Mouse (Mus musculus): Measurements from ENCODE around the gene Cstl1. TPM values are rescaled to one million over a fixed set of nuclear protein-coding genes. Genes with fewer than 3 reads are reported as not detected.

Cstl1 gene
- total RNA-seq (2023) = not detected

GRCm38 (mm10) chr2:148750058-148750457 lies at the start of gene Cstl1:
Gene Cstl1 (plus strand): TSS chr2:148750358.

GRCm38 (mm10) chr2:148732327-148733000 lies 17.7 kb upstream of the Cstl1 start, which contains the start of gene Napb:
Gene Napb (minus strand): TSS chr2:148732467.

GRCm38 (mm10) chr2:148771397-148771796 lies 21.2 kb downstream of the Cstl1 start, which contains the start of gene Cst11:
Gene Cst11 (minus strand): TSS chr2:148771497.

GRCm38 (mm10) chr2:148781709-148782108 lies 31.6 kb downstream of the Cstl1 start, which contains the start of gene 8030411F24Rik:
Gene 8030411F24Rik (plus strand): TSS chr2:148782009.

GRCm38 (mm10) chr2:148789142-148789541 lies 39.0 kb downstream of the Cstl1 start, which contains the start of gene Cst12:
Gene Cst12 (plus strand): TSS chr2:148789361.

GRCm38 (mm10) chr2:148798485-148798884 lies 48.3 kb downstream of the Cstl1 start, which contains the start of gene Cst8:
Gene Cst8 (plus strand): TSS chr2:148798785.

Other genes starting within 250 kb of the Cstl1 start
- 22.1 TPM for gene Nxt1, start 77.8 kb upstream of the Cstl1 start, total RNA-seq (2023)
- gene Gzf1, start 69.3 kb upstream of the Cstl1 start, total RNA-seq (2023) = 6.8 TPM
- gene Napb, start 17.9 kb upstream of the Cstl1 start, total RNA-seq (2023) = 1.1 TPM
- not detected for gene Cst11, start 21.1 kb downstream of the Cstl1 start, total RNA-seq (2023)
- gene 8030411F24Rik, start 31.7 kb downstream of the Cstl1 start, total RNA-seq (2023) = not detected
- not detected for gene Cst12, start 39.0 kb downstream of the Cstl1 start, total RNA-seq (2023)
- not detected for gene Cst8, start 48.4 kb downstream of the Cstl1 start, total RNA-seq (2023)
- not detected for gene Cst13, start 69.7 kb downstream of the Cstl1 start, total RNA-seq (2023)
- gene Cst9, start 84.8 kb downstream of the Cstl1 start, total RNA-seq (2023) = not detected
- not detected for gene 9230104L09Rik, start 114.7 kb downstream of the Cstl1 start, total RNA-seq (2023)
- gene Cst3, start 125.3 kb downstream of the Cstl1 start, total RNA-seq (2023) = 81.4 TPM

Data from CD4-positive naive resting alpha-beta T cell, adult 57 days (primary cell).